Mouse (Mus musculus) MEL (cell line): ENCODE measurements around the gene Lig3. TPM values are rescaled to one million over a fixed set of nuclear protein-coding genes. Genes with fewer than 3 reads are reported as not detected.

Experiments used
- DNase-seq: peaks from one replicate; pipeline ENCODE4 v3.0.0; 2011; ENCODE audit warnings: low read depth, low spot score
- H3K27ac ChIP-seq: 2 replicates; pipeline ENCODE4 v1.5.1; 2012; ENCODE audit warnings: low read depth, mild to moderate bottlenecking, control low read depth, low read length, moderate library complexity; ENCODE audit not compliant: control insufficient read depth
- H3K27me3 ChIP-seq, 2 experiments: fragments of 150-350 bp in 1 of 2; sonication (generic) in 1 of 2; 2 replicates each; pipeline ENCODE4 v1.6.1; 2012; ENCODE audit warnings: low read length in 2 of 2, mild to moderate bottlenecking in 2 of 2, improper control_type of control experiment in 1 of 2, moderate library complexity in 1 of 2; ENCODE audit not compliant: insufficient read depth in 2 of 2, control insufficient read depth in 1 of 2
- H3K36me3 ChIP-seq, 2 experiments: 2 replicates each; pipeline ENCODE4 v1.6.1; 2012 to 2014; ENCODE audit warnings: low read length in 2 of 2, improper control_type of control experiment in 1 of 2, inconsistent platforms in 1 of 2, mild to moderate bottlenecking in 1 of 2; ENCODE audit not compliant: insufficient read depth in 2 of 2, control insufficient read depth in 1 of 2
- H3K4me1 ChIP-seq, 2 experiments: fragments of 150-350 bp in 1 of 2; sonication (generic) in 1 of 2; 2 replicates each; pipeline ENCODE4 v1.6.1; 2012; ENCODE audit warnings: low read length in 2 of 2, improper control_type of control experiment in 1 of 2, mild to moderate bottlenecking in 1 of 2; ENCODE audit not compliant: insufficient read depth in 2 of 2, control insufficient read depth in 1 of 2
- H3K4me3 ChIP-seq, 2 experiments: fragments of 150-350 bp in 1 of 2; sonication (generic) in 1 of 2; 2 replicates each; pipeline ENCODE4 v1.5.1; 2012; ENCODE audit warnings: low read depth in 2 of 2, low read length in 2 of 2, mild to moderate bottlenecking in 2 of 2, moderate library complexity in 2 of 2, control low read depth in 1 of 2, improper control_type of control experiment in 1 of 2; ENCODE audit not compliant: control insufficient read depth in 1 of 2, insufficient read depth in 1 of 2
- H3K79me2 ChIP-seq: 2 replicates; pipeline ENCODE4 v1.6.1; 2012; ENCODE audit warnings: mild to moderate bottlenecking, low read length, moderate library complexity; ENCODE audit not compliant: control insufficient read depth, poor library complexity, insufficient read depth
- H3K9ac ChIP-seq: 2 replicates; pipeline ENCODE4 v1.6.1; 2012; ENCODE audit warnings: low read depth, mild to moderate bottlenecking, control low read depth, low read length, moderate library complexity; ENCODE audit not compliant: control insufficient read depth, poor library complexity, severe bottlenecking
- H3K9me3 ChIP-seq: fragments of 150-350 bp; sonication (generic); replicated peaks from 2 replicates; pipeline ENCODE4 v1.6.1; 2012; ENCODE audit warnings: mild to moderate bottlenecking, low read length, improper control_type of control experiment, moderate library complexity; ENCODE audit not compliant: insufficient read depth
- BHLHE40 ChIP-seq: IDR thresholded peaks from 2 replicates; pipeline ENCODE4 v1.6.1; 2012; ENCODE audit warnings: low read depth, mild to moderate bottlenecking, inconsistent platforms, low read length, improper control_type of control experiment, borderline replicate concordance
- CHD1 ChIP-seq: IDR thresholded peaks from 2 replicates; pipeline ENCODE4 v1.6.1; 2012; ENCODE audit warnings: low read depth, mild to moderate bottlenecking, inconsistent platforms, low read length, improper control_type of control experiment
- CHD2 ChIP-seq: IDR thresholded peaks from 2 replicates; pipeline ENCODE4 v1.6.1; 2011; ENCODE audit warnings: low read length, improper control_type of control experiment
- E2F4 ChIP-seq: IDR thresholded peaks from 2 replicates; pipeline ENCODE4 v1.6.1; 2011; ENCODE audit warnings: low read depth, low read length, improper control_type of control experiment, borderline replicate concordance
- ELF1 ChIP-seq: IDR thresholded peaks from 2 replicates; pipeline ENCODE4 v1.6.1; 2014; ENCODE audit warnings: low read depth, mild to moderate bottlenecking, inconsistent platforms, low read length, improper control_type of control experiment, moderate library complexity
- EP300 ChIP-seq, 2 experiments: IDR thresholded peaks; 2 replicates each; pipeline ENCODE4 v1.6.1; 2011; ENCODE audit warnings: improper control_type of control experiment in 2 of 2, low read length in 2 of 2, low read depth in 1 of 2, mild to moderate bottlenecking in 1 of 2
- ETS1 ChIP-seq: IDR thresholded peaks from 2 replicates; pipeline ENCODE4 v1.6.1; 2012; ENCODE audit warnings: low read depth, mild to moderate bottlenecking, inconsistent platforms, low read length, improper control_type of control experiment, moderate library complexity
- GABPA ChIP-seq: IDR thresholded peaks from 2 replicates; pipeline ENCODE4 v1.6.1; 2012; ENCODE audit warnings: low read depth, mild to moderate bottlenecking, inconsistent platforms, low read length, improper control_type of control experiment, moderate library complexity
- GATA1 ChIP-seq: IDR thresholded peaks from 2 replicates; pipeline ENCODE4 v1.6.1; 2011; ENCODE audit warnings: low read depth, low read length, improper control_type of control experiment
- JUND ChIP-seq: IDR thresholded peaks from 2 replicates; pipeline ENCODE4 v1.6.1; 2011; ENCODE audit warnings: low read depth, mild to moderate bottlenecking, improper control_type of control experiment, low read length
- KAT2A ChIP-seq: conservative IDR thresholded peaks from 2 replicates; pipeline ENCODE4 v1.6.1; 2012; ENCODE audit warnings: low read depth, low read length, improper control_type of control experiment, inconsistent platforms
- MAFK ChIP-seq: IDR thresholded peaks from 2 replicates; pipeline ENCODE4 v1.6.1; 2011; ENCODE audit warnings: low read depth, mild to moderate bottlenecking, low read length, improper control_type of control experiment, borderline replicate concordance
- MAZ ChIP-seq: IDR thresholded peaks from 2 replicates; pipeline ENCODE4 v1.6.1; 2012; ENCODE audit warnings: low read depth, mild to moderate bottlenecking, inconsistent platforms, low read length, improper control_type of control experiment
- MEF2A ChIP-seq: IDR thresholded peaks from 2 replicates; pipeline ENCODE4 v1.6.1; 2014; ENCODE audit warnings: low read depth, mild to moderate bottlenecking, inconsistent platforms, low read length, improper control_type of control experiment; ENCODE audit not compliant: poor library complexity, insufficient replicate concordance, severe bottlenecking; ENCODE audit errors: extremely low read depth
- MXI1 ChIP-seq: IDR thresholded peaks from 2 replicates; pipeline ENCODE4 v1.6.1; 2011; ENCODE audit warnings: mild to moderate bottlenecking, low read depth, low read length, improper control_type of control experiment
- MYB ChIP-seq: IDR thresholded peaks from 2 replicates; pipeline ENCODE4 v1.6.1; 2011; ENCODE audit warnings: mild to moderate bottlenecking, low read depth, low read length, improper control_type of control experiment
- MYC ChIP-seq: IDR thresholded peaks from 2 replicates; pipeline ENCODE4 v1.6.1; 2011; ENCODE audit warnings: low read depth, mild to moderate bottlenecking, low read length, improper control_type of control experiment, moderate library complexity
- NELFE ChIP-seq: IDR thresholded peaks from 2 replicates; pipeline ENCODE4 v1.6.1; 2011; ENCODE audit warnings: low read depth, low read length, improper control_type of control experiment
- NRF1 ChIP-seq: IDR thresholded peaks from 2 replicates; pipeline ENCODE4 v1.6.1; 2014; ENCODE audit warnings: low read depth, mild to moderate bottlenecking, inconsistent platforms, low read length, improper control_type of control experiment, moderate library complexity; ENCODE audit not compliant: poor library complexity, insufficient read depth, severe bottlenecking
- POLR2AphosphoS2 ChIP-seq: IDR thresholded peaks from 2 replicates; pipeline ENCODE4 v1.6.1; 2011; ENCODE audit warnings: low read length, improper control_type of control experiment
- POLR2AphosphoS5 ChIP-seq: IDR thresholded peaks from 2 replicates; pipeline ENCODE4 v1.6.1; 2012; ENCODE audit warnings: low read depth, borderline replicate concordance, mild to moderate bottlenecking, inconsistent platforms, low read length, moderate library complexity, mixed read lengths
- RAD21 ChIP-seq: IDR thresholded peaks from 2 replicates; pipeline ENCODE4 v1.6.1; 2011; ENCODE audit warnings: mild to moderate bottlenecking, low read depth, low read length, improper control_type of control experiment
- RCOR1 ChIP-seq: IDR thresholded peaks from 2 replicates; pipeline ENCODE4 v1.6.1; 2012; ENCODE audit warnings: low read depth, mild to moderate bottlenecking, inconsistent platforms, low read length, improper control_type of control experiment
- SIN3A ChIP-seq: IDR thresholded peaks from 2 replicates; pipeline ENCODE4 v1.6.1; 2012; ENCODE audit warnings: low read length, improper control_type of control experiment, inconsistent platforms
- TAL1 ChIP-seq: IDR thresholded peaks from 2 replicates; pipeline ENCODE4 v1.6.1; 2012; ENCODE audit warnings: mild to moderate bottlenecking, inconsistent platforms, low read length, moderate library complexity, mixed read lengths
- TBP ChIP-seq: IDR thresholded peaks from 2 replicates; pipeline ENCODE4 v1.8.0; 2011; ENCODE audit warnings: low read depth, low read length, improper control_type of control experiment
- TCF12 ChIP-seq: IDR thresholded peaks from 2 replicates; pipeline ENCODE4 v1.6.1; 2014; ENCODE audit warnings: low read depth, mild to moderate bottlenecking, inconsistent platforms, low read length, improper control_type of control experiment, moderate library complexity
- UBTF ChIP-seq: IDR thresholded peaks from 2 replicates; pipeline ENCODE4 v1.6.1; 2012; ENCODE audit warnings: low read depth, mild to moderate bottlenecking, inconsistent platforms, low read length, improper control_type of control experiment, moderate library complexity, borderline replicate concordance; ENCODE audit not compliant: insufficient read depth
- USF1 ChIP-seq: IDR thresholded peaks from 2 replicates; pipeline ENCODE4 v1.6.1; 2014; ENCODE audit warnings: low read depth, mild to moderate bottlenecking, inconsistent platforms, low read length, improper control_type of control experiment, moderate library complexity
- USF2 ChIP-seq, 2 experiments: IDR thresholded peaks; 2 replicates each; pipeline ENCODE4 v1.6.1; 2011 to 2012; ENCODE audit warnings: improper control_type of control experiment in 2 of 2, low read length in 2 of 2, borderline replicate concordance in 1 of 2, inconsistent platforms in 1 of 2, low read depth in 1 of 2, mild to moderate bottlenecking in 1 of 2; ENCODE audit not compliant: insufficient read depth in 1 of 2
- ZC3H11A ChIP-seq: IDR thresholded peaks from 2 replicates; pipeline ENCODE4 v1.6.1; 2012; ENCODE audit warnings: low read depth, mild to moderate bottlenecking, inconsistent platforms, low read length, improper control_type of control experiment
- ZKSCAN1 ChIP-seq: IDR thresholded peaks from 2 replicates; pipeline ENCODE4 v1.6.1; 2012; ENCODE audit warnings: low read depth, mild to moderate bottlenecking, inconsistent platforms, low read length, improper control_type of control experiment, moderate library complexity
- ZMIZ1 ChIP-seq: IDR thresholded peaks from 2 replicates; pipeline ENCODE4 v1.6.1; 2012; ENCODE audit warnings: low read depth, mild to moderate bottlenecking, inconsistent platforms, low read length, improper control_type of control experiment, moderate library complexity
- polyA plus RNA-seq, 2 experiments: library from polyadenylated mRNA; stranded (reverse) in 1 of 2; unstranded in 1 of 2; fragments of >175 nt in 1 of 2; fragments of >200 nt in 1 of 2; gene quantifications; 2 replicates each; pipeline versions ENCODE4 v1.2.1 to v1.2.4; 2012; ENCODE audit warnings: low replicate concordance in 2 of 2, low read depth in 1 of 2; ENCODE audit not compliant: insufficient read length in 2 of 2, insufficient read depth in 1 of 2, missing spikeins in 1 of 2
- total RNA-seq: library from RNA; depleted of rRNA; stranded (reverse); fragments of 300-350 nt; gene quantifications from 2 replicates; pipeline ENCODE4 v1.2.3, GENCODE M21; 2012

Gene Lig3
- total and polyA plus RNA-seq, 3 experiments = 48.5 to 89.2 TPM; not detected in 1

DNA sequence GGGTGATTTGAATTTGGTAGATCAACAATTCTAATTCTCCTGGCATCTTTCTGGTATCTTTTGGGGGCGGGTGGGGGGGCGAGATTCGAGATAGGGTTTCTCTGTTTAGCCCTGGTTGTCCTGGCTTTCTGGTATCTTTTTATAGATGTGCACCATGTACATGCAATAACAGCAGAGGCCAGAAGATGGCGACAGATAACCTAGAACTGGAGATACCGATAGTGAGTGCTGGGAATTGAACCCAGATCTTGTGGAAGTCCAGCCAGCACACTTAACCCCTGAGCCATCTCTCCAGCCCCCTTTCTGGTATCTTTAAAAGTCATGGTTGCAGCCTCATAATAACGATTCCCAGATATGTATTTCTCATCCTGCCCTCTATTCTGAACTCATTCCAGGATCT lies 34.8 kb upstream of the Lig3 start (continued):
- TF ChIP-seq UBTF = no peak
- no peak for TF ChIP-seq MXI1
- TF ChIP-seq CHD2 = no peak
- TF ChIP-seq TCF12 = no peak
- no peak for TF ChIP-seq NRF1
- no peak for TF ChIP-seq KAT2A
- 0 out of 2 replicates have a peak, but pooled peaks have one; percentile 22 for TF ChIP-seq TBP
- no peak; the same call in 1 of the 2 replicates for TF ChIP-seq SIN3A
- no peak for TF ChIP-seq EP300 (IDR thresholded peaks at IDR 0.05; ENCODE audit: low read depth in 1 of 2, low read length in 2 of 2)
- TF ChIP-seq ZC3H11A = peak; percentile 90
- TF ChIP-seq NELFE = no peak

- no peaks in the 10 kb centered on the region; a peak in 1 of 4 replicates for H3K36me3 ChIP-seq
- no peaks in the 10 kb centered on the region; the same call in 1 of the 2 replicates for H3K79me2 ChIP-seq
- peaks cover 0 to 2% of the 10 kb centered on the region in 2 experiments; a peak in 2 of 4 replicates for H3K27me3 ChIP-seq
- no peaks in the 10 kb centered on the region for H3K9me3 ChIP-seq
- H3K4me1 ChIP-seq = peaks cover 3 to 4% of the 10 kb centered on the region in 2 experiments
- H3K9ac ChIP-seq = peak overlapping the region; percentile 90
- peak overlapping the region; percentile 53 to 64 for H3K4me3 ChIP-seq
- peak; percentile 96 for DNase-seq
- peak overlapping the region; percentile 83 for H3K27ac ChIP-seq
- TF ChIP-seq MAFK (no peak; the same call in 1 of the 2 replicates), ZMIZ1 (0 out of 2 replicates have a peak, but pooled peaks have one; percentile 52), SIN3A (peak; percentile 93), JUND (no peak), KAT2A (no peak; the same call in 1 of the 2 replicates), MYC (peak; percentile 75; the same call in 1 of the 2 replicates), RCOR1 (no peak), POLR2AphosphoS5 (no peak), USF2 (IDR thresholded peaks at IDR 0.05; ENCODE audit: borderline replicate concordance in 1 of 2, insufficient read depth in 1 of 2, low read depth in 1 of 2, low read length in 2 of 2) (no peak), POLR2AphosphoS2 (no peak), E2F4 (no peak), NELFE (peak; percentile 75), USF1 (no peak), TAL1 (no peak), ETS1 (peak; percentile 94), CHD1 (no peak), MAZ (peak; percentile 37), MEF2A (no peak), EP300 (IDR thresholded peaks at IDR 0.05; ENCODE audit: low read depth in 1 of 2, low read length in 2 of 2) (peak; percentile 14 to 64; a peak in 3 of 4 replicates), RAD21 (no peak), MYB (0 out of 2 replicates have a peak, but pooled peaks have one; percentile 44), GABPA (peak; percentile 71; the same call in 1 of the 2 replicates), CHD2 (no peak), BHLHE40 (no peak), ZKSCAN1 (no peak), ELF1 (peak; percentile 59), GATA1 (0 out of 2 replicates have a peak, but pooled peaks have one; percentile 13), TCF12 (peak; percentile 70)
These were observed 34.0 kb upstream of the Lig3 start for GRCm38 (mm10) chr11:82746857-82747366.
